Mouse (Mus musculus) hindbrain, embryonic 13.5 days (tissue): ENCODE data around the gene Acap2. TPM values are rescaled to one million over a fixed set of nuclear protein-coding genes. Genes with fewer than 3 reads are reported as not detected.

Experiments
- ATAC-seq: fragments of 200-750 bp; cut with Nextera tagmentation; 2 replicates; pipeline ENCODE4 v1.8.0; 2017; ENCODE audit warnings: moderate TSS enrichment; ENCODE audit not compliant: low FRiP score
- H3K27ac ChIP-seq: fragments of 300-500 bp; sonication (generic); 2 replicates; pipeline ENCODE4 v1.5.1; 2015; ENCODE audit warnings: inconsistent platforms, mild to moderate bottlenecking, moderate library complexity
- H3K27me3 ChIP-seq: fragments of 300-500 bp; sonication (generic); 2 replicates; pipeline ENCODE4 v1.6.1; 2015; ENCODE audit warnings: mild to moderate bottlenecking, inconsistent platforms
- H3K36me3 ChIP-seq: fragments of 300-500 bp; sonication (generic); 2 replicates; pipeline ENCODE4 v1.6.1; 2015; ENCODE audit warnings: mild to moderate bottlenecking, inconsistent platforms
- H3K4me1 ChIP-seq: fragments of 300-500 bp; sonication (generic); replicated peaks from 2 replicates; pipeline ENCODE4 v1.6.1; 2015; ENCODE audit warnings: inconsistent platforms
- H3K4me2 ChIP-seq: fragments of 300-500 bp; sonication (generic); 2 replicates; pipeline ENCODE4 v1.6.1; 2015; ENCODE audit warnings: inconsistent platforms, mild to moderate bottlenecking, moderate library complexity
- H3K4me3 ChIP-seq: fragments of 300-500 bp; sonication (generic); 2 replicates; pipeline ENCODE4 v1.5.1; 2015; ENCODE audit warnings: mild to moderate bottlenecking, inconsistent platforms
- H3K9ac ChIP-seq: fragments of 300-500 bp; sonication (generic); 2 replicates; pipeline ENCODE4 v1.6.1; 2015; ENCODE audit warnings: mild to moderate bottlenecking, inconsistent platforms
- H3K9me3 ChIP-seq: fragments of 300-500 bp; sonication (generic); 2 replicates; pipeline ENCODE4 v1.6.1; 2016; ENCODE audit warnings: inconsistent platforms
- WGBS: fragments of 180-500 bp; shearing (Covaris S2); methylation state at CpG from one replicate; pipeline ENCODE4 v1.1.7; 2015; 5-methylcytosine and 5-hydroxymethylcytosine counted together
- polyA plus RNA-seq: library from polyadenylated mRNA; unstranded; fragments of >200 nt; fragmentation: Nextera tagmentation; extraction: Ambion mirVana; gene quantifications from 2 replicates; pipeline ENCODE4 v1.2.1, GENCODE M21; 2015

The Acap2 gene
- polyA plus RNA-seq, result 11.7 and 12.4 TPM in 2 replicates

GRCm38 (mm10) chr16:31200790-31201567, at the start of gene Acap2:
Gene Acap2 (minus strand): TSS chr16:31201245.
- peak; percentile 99 for ATAC-seq
- H3K36me3 ChIP-seq, result no peaks in the 10 kb centered on the region
- peak within 1 kb of the TSS; percentile 80 for H3K4me2 ChIP-seq
- peak within 1 kb of the TSS; percentile 96 for H3K27ac ChIP-seq
- peak within 1 kb of the TSS; percentile 97 for H3K4me3 ChIP-seq
- 0% methylated on average over 68 of the region's 73 CpGs for WGBS
- H3K27me3 ChIP-seq, result no peaks in the 10 kb centered on the region
- peak within 1 kb of the TSS; percentile 97 for H3K9ac ChIP-seq
- H3K9me3 ChIP-seq, result no peaks in the 10 kb centered on the region
- H3K4me1 ChIP-seq, result peaks cover 35% of the 10 kb centered on the region

GRCm38 (mm10) chr16:31249401-31249800, 48.4 kb upstream of the Acap2 start:
- Histone ChIP-seq H3K4me2 (no peak overlapping the region), H3K9me3 (no peaks in the 10 kb centered on the region), H3K27me3 (no peaks in the 10 kb centered on the region), H3K4me1 (no peaks in the 10 kb centered on the region), H3K36me3 (peaks cover 10% of the 10 kb centered on the region), H3K27ac (no peak overlapping the region), H3K4me3 (no peak overlapping the region), H3K9ac (no peak overlapping the region)
- 73% methylated on average over 3 of the region's 3 CpGs for WGBS
- ATAC-seq, result no peak

- WGBS, result 74% methylated on average over 13 of the region's 13 CpGs
- Histone ChIP-seq H3K9me3 (no peaks in the 10 kb centered on the region), H3K36me3 (peaks cover 10% of the 10 kb centered on the region), H3K4me1 (no peaks in the 10 kb centered on the region), H3K27ac (peak overlapping the region; percentile 40; the same call in 1 of the 2 replicates), H3K9ac (no peak overlapping the region), H3K4me2 (no peak overlapping the region), H3K4me3 (no peak overlapping the region), H3K27me3 (no peaks in the 10 kb centered on the region)
- no peak for ATAC-seq
Measured at GRCm38 (mm10) chr16:31248717-31249116, 47.7 kb upstream of the Acap2 start.

- H3K27ac ChIP-seq, result no peak overlapping the region
- WGBS, result 86% methylated on average over 7 of the region's 7 CpGs
- no peaks in the 10 kb centered on the region for H3K9me3 ChIP-seq
- no peak overlapping the region for H3K4me3 ChIP-seq
- peaks cover 5% of the 10 kb centered on the region; the same call in 1 of the 2 replicates for H3K36me3 ChIP-seq
- H3K4me2 ChIP-seq, result no peak overlapping the region
- H3K27me3 ChIP-seq, result no peaks in the 10 kb centered on the region
- H3K4me1 ChIP-seq, result no peaks in the 10 kb centered on the region
- ATAC-seq, result no peak
- H3K9ac ChIP-seq, result no peak overlapping the region
Measured at GRCm38 (mm10) chr16:31247442-31247841, 46.4 kb upstream of the Acap2 start.

- Histone ChIP-seq H3K4me3 (no peak overlapping the region), H3K4me2 (no peak overlapping the region), H3K4me1 (no peaks in the 10 kb centered on the region), H3K9ac (no peak overlapping the region), H3K9me3 (no peaks in the 10 kb centered on the region), H3K27me3 (no peaks in the 10 kb centered on the region), H3K36me3 (no peaks in the 10 kb centered on the region), H3K27ac (no peak overlapping the region)
- 81% methylated on average over 3 of the region's 3 CpGs for WGBS
- ATAC-seq, result no peak
Measured at GRCm38 (mm10) chr16:31244053-31244452, 43.0 kb upstream of the Acap2 start.

- no peak for ATAC-seq
- no peaks in the 10 kb centered on the region for H3K27me3 ChIP-seq
- no peak overlapping the region for H3K27ac ChIP-seq
- no peak overlapping the region for H3K4me3 ChIP-seq
- no peak overlapping the region for H3K4me2 ChIP-seq
- H3K4me1 ChIP-seq, result no peaks in the 10 kb centered on the region
- WGBS, result 92% methylated on average over 9 of the region's 9 CpGs
- no peak overlapping the region for H3K9ac ChIP-seq
- no peaks in the 10 kb centered on the region for H3K36me3 ChIP-seq
- no peaks in the 10 kb centered on the region for H3K9me3 ChIP-seq
Measured at GRCm38 (mm10) chr16:31241433-31241832, 40.4 kb upstream of the Acap2 start.

GRCm38 (mm10) chr16:31240569-31240968, 39.5 kb upstream of the Acap2 start:
- peaks cover under 1% of the 10 kb centered on the region; the same call in 1 of the 2 replicates for H3K4me1 ChIP-seq
- H3K27ac ChIP-seq, result no peak overlapping the region
- no peaks in the 10 kb centered on the region for H3K9me3 ChIP-seq
- WGBS, result 92% methylated on average over 8 of the region's 8 CpGs
- H3K36me3 ChIP-seq, result no peaks in the 10 kb centered on the region
- no peak overlapping the region for H3K4me2 ChIP-seq
- ATAC-seq, result no peak
- no peaks in the 10 kb centered on the region for H3K27me3 ChIP-seq
- no peak overlapping the region for H3K4me3 ChIP-seq
- H3K9ac ChIP-seq, result no peak overlapping the region

GRCm38 (mm10) chr16:31238281-31238680, 37.2 kb upstream of the Acap2 start:
- no peak for ATAC-seq
- H3K4me2 ChIP-seq, result no peak overlapping the region
- 84% methylated on average over 5 of the region's 5 CpGs for WGBS
- no peaks in the 10 kb centered on the region for H3K27me3 ChIP-seq
- no peak overlapping the region for H3K27ac ChIP-seq
- H3K4me1 ChIP-seq, result peaks cover 14% of the 10 kb centered on the region
- no peak overlapping the region for H3K9ac ChIP-seq
- H3K9me3 ChIP-seq, result no peaks in the 10 kb centered on the region
- no peak overlapping the region for H3K4me3 ChIP-seq
- H3K36me3 ChIP-seq, result no peaks in the 10 kb centered on the region

GRCm38 (mm10) chr16:31235457-31236310, 34.6 kb upstream of the Acap2 start:
- Histone ChIP-seq H3K36me3 (no peaks in the 10 kb centered on the region), H3K27me3 (no peaks in the 10 kb centered on the region), H3K4me2 (peak overlapping the region; percentile 21; the same call in 1 of the 2 replicates), H3K4me3 (no peak overlapping the region), H3K9ac (no peak overlapping the region), H3K4me1 (peaks cover 16% of the 10 kb centered on the region), H3K9me3 (no peaks in the 10 kb centered on the region), H3K27ac (no peak overlapping the region)
- 28% methylated on average over 18 of the region's 18 CpGs for WGBS
- no peak for ATAC-seq

GRCm38 (mm10) chr16:31234808-31235456, 33.9 kb upstream of the Acap2 start:
- H3K27me3 ChIP-seq, result no peaks in the 10 kb centered on the region
- peaks cover 16% of the 10 kb centered on the region for H3K4me1 ChIP-seq
- H3K9me3 ChIP-seq, result no peaks in the 10 kb centered on the region
- no peak overlapping the region for H3K27ac ChIP-seq
- no peak overlapping the region for H3K4me2 ChIP-seq
- ATAC-seq, result no peak
- H3K36me3 ChIP-seq, result no peaks in the 10 kb centered on the region
- WGBS, result 74% methylated on average over 12 of the region's 12 CpGs
- H3K4me3 ChIP-seq, result no peak overlapping the region
- no peak overlapping the region for H3K9ac ChIP-seq

- ATAC-seq, result no peak
- Histone ChIP-seq H3K4me3 (no peak overlapping the region), H3K27me3 (no peaks in the 10 kb centered on the region), H3K36me3 (no peaks in the 10 kb centered on the region), H3K4me1 (peaks cover 16% of the 10 kb centered on the region), H3K4me2 (no peak overlapping the region), H3K9ac (no peak overlapping the region), H3K9me3 (no peaks in the 10 kb centered on the region), H3K27ac (no peak overlapping the region)
- WGBS, result 47% methylated on average over 3 of the region's 3 CpGs
Measured at GRCm38 (mm10) chr16:31234356-31234755, 33.3 kb upstream of the Acap2 start.
